Mouse (Mus musculus): ENCODE measurements around the gene Ubfd1.

DNA sequence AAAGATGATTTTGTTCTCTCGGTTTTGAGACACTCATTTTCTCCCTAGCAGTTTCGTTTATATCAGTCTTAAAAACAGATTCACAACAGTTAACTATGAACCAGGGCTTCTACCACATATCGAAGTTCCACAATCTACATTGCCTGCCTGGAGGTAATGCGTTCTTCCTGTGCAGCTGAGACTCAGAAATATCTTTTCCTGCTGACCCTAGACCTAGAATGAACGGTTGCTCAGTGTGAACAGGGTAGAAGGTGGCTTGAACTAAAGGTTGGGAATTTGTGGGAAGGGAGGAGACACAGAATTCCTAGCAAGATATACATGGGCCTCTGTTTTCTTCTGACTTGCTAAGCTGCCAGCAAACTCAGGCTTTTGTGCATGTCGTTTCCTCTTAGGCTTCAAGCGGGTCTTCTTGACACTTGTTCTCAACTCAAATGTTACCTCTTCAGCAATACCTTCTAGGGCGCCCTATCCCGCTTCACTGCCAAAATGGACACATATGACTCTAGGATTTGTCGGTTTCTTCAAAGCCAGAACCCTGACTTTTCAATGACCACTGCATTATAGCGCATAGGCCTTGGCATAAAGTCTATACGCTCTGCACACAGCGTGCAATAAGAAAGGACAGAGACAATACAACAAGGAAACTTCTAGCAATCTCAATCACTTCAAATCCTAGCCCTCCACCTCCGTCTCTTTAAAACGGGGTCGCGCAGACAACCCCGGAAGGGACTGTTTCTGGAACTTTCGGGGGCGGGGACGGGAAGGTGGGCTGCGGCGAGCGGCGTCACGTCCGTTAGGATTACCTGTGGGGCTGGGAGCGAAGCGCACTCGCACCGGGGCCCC, 652 bp upstream of the Ubfd1 start:
- no peak for TF ChIP-seq POLR2A (IDR thresholded peaks at IDR 0.05; ENCODE audit: low read depth, low read length)
- TF ChIP-seq CTCF (conservative IDR thresholded peaks at IDR 0.05; ENCODE audit: insufficient read depth, insufficient read length, low read depth, low read length) = no peak

All from kidney, adult 2 months (tissue).